Mouse (Mus musculus) forebrain, embryonic 14.5 days (tissue): ENCODE measurements around the gene Ces1a. TPM values are rescaled to one million over a fixed set of nuclear protein-coding genes. Genes with fewer than 3 reads are reported as not detected.

Experiments used
- polyA plus RNA-seq: library from polyadenylated mRNA; unstranded; fragments of >200 nt; fragmentation: Nextera tagmentation; extraction: Ambion mirVana; gene quantifications from 2 replicates; pipeline ENCODE4 v1.2.1, GENCODE M21; 2014

Gene Ces1a
- polyA plus RNA-seq, 1 experiment from 2014 or later, result not detected

Other genes with a start within 250 kb of the Ces1a start
- 14.5 and 15.8 TPM in 2 replicates for gene Mmp2, start 220.9 kb downstream of the Ces1a start, polyA plus RNA-seq
- 5.1 and 7.4 TPM in 2 replicates for gene Lpcat2, start 192.9 kb downstream of the Ces1a start, polyA plus RNA-seq
- gene Capns2, start 146.8 kb downstream of the Ces1a start, polyA plus RNA-seq, result not detected in 2 replicates
- gene Slc6a2, start 88.1 kb downstream of the Ces1a start, polyA plus RNA-seq, result not detected in 2 replicates
- gene Ces1b, start 31.8 kb upstream of the Ces1a start, polyA plus RNA-seq, result not detected in 2 replicates
- not detected in 2 replicates for gene Ces1c, start 83.1 kb upstream of the Ces1a start, polyA plus RNA-seq
- gene Ces1d, start 149.6 kb upstream of the Ces1a start, polyA plus RNA-seq, result not detected in 2 replicates
- gene Ces1e, start 181.4 kb upstream of the Ces1a start, polyA plus RNA-seq, result not detected in 2 replicates
- gene Ces1f, start 231.6 kb upstream of the Ces1a start, polyA plus RNA-seq, result not detected in 2 replicates